15 mouse cellular contexts compared by ENCODE assay signal in the genomic region with DNA sequence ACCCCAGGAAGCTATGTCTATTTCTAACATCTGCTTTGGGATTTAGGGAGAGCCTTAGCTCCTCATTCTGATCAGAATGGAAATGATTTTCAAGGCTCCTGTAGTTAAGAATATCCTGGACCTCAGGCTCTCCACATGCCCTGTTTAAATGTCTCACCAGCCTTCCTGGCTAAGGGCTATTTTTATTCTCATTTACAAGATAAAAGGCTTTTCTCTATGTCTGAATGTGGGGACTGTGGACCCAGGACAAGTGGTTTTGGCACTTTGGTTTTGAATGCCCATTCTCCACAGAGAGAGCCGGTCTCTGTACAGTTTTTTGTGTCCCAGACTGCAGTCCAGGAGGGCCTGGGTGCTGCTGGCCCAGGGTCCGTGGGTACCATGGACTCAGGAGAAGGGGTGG. TPM values are rescaled to one million over a fixed set of nuclear protein-coding genes. Genes with fewer than 3 reads are reported as not detected.
DNase-seq lines count a peak whose midpoint lies in the region; ATAC-seq lines count a peak whose summit lies in the region.
"Had no signal": no experiment of that assay in that cellular context is flagged by ENCODE, and none has a peak within 500 bp of the region (broad histone marks: within the 10 kb centered on the region; RNA-seq: fewer than 3 reads in every experiment).

No protein-coding gene starts in this region.

- H3K4me3 ChIP-seq in hindbrain, embryonic 13.5 days: no peak overlapping the region
- no peak overlapping the region for H3K4me3 ChIP-seq in hindbrain, embryonic 12.5 days
- no peak overlapping the region for H3K4me3 ChIP-seq in forebrain, embryonic 13.5 days
- no peak overlapping the region for H3K4me3 ChIP-seq in midbrain, embryonic 10.5 days
- no peak overlapping the region for H3K4me3 ChIP-seq in neural tube, embryonic 15.5 days (replicated peaks)
- H3K4me3 ChIP-seq: heart, embryonic 15.5 days; kidney, embryonic 15.5 days had no signal

- ATAC-seq in hindbrain, embryonic 13.5 days (ENCODE audit: low FRiP score): no peak
- no peak for ATAC-seq in hindbrain, embryonic 12.5 days (ENCODE audit: low FRiP score)
- 0 out of 2 replicates have a peak, but pooled peaks have one; percentile 39 for ATAC-seq in forebrain, embryonic 13.5 days
- no peak for ATAC-seq in neural tube, embryonic 15.5 days (ENCODE audit: low FRiP score)
- ATAC-seq in monocyte, adult 5-6 weeks (replicated peaks; ENCODE audit: insufficient number of reproducible peaks, low FRiP score, low TSS enrichment, poor library complexity, severe bottlenecking): no peak
- ATAC-seq: liver, postnatal 0 days had no signal

- peaks cover 30% of the 10 kb centered on the region for H3K4me1 ChIP-seq in hindbrain, embryonic 13.5 days (replicated peaks)
- peaks cover 30% of the 10 kb centered on the region for H3K4me1 ChIP-seq in hindbrain, embryonic 12.5 days
- H3K4me1 ChIP-seq in forebrain, embryonic 13.5 days: peaks cover 45% of the 10 kb centered on the region
- peaks cover 41% of the 10 kb centered on the region for H3K4me1 ChIP-seq in midbrain, embryonic 10.5 days
- H3K4me1 ChIP-seq in neural tube, embryonic 15.5 days: peaks cover 23% of the 10 kb centered on the region

- H3K4me2 ChIP-seq in hindbrain, embryonic 13.5 days: no peak overlapping the region
- H3K4me2 ChIP-seq in hindbrain, embryonic 12.5 days (replicated peaks): no peak overlapping the region
- peak overlapping the region; percentile 1; the same call in 1 of the 2 replicates for H3K4me2 ChIP-seq in forebrain, embryonic 13.5 days
- no peak overlapping the region for H3K4me2 ChIP-seq in neural tube, embryonic 15.5 days
- H3K4me2 ChIP-seq: heart, embryonic 15.5 days; kidney, embryonic 15.5 days had no signal

- H3K9ac ChIP-seq in hindbrain, embryonic 13.5 days: peak overlapping the region; percentile 35
- H3K9ac ChIP-seq in hindbrain, embryonic 12.5 days: no peak overlapping the region
- H3K9ac ChIP-seq in forebrain, embryonic 13.5 days: peak overlapping the region; percentile 22; the same call in 1 of the 2 replicates
- H3K9ac ChIP-seq in neural tube, embryonic 15.5 days (replicated peaks): no peak overlapping the region
- H3K9ac ChIP-seq: heart, embryonic 15.5 days; kidney, embryonic 15.5 days; liver, postnatal 0 days had no signal

- H3K27me3 ChIP-seq in hindbrain, embryonic 13.5 days: no peaks in the 10 kb centered on the region
- H3K27me3 ChIP-seq in hindbrain, embryonic 12.5 days: no peaks in the 10 kb centered on the region
- H3K27me3 ChIP-seq in forebrain, embryonic 13.5 days: no peaks in the 10 kb centered on the region
- no peaks in the 10 kb centered on the region for H3K27me3 ChIP-seq in midbrain, embryonic 10.5 days (ENCODE audit: low read depth, poor library complexity, severe bottlenecking)
- no peaks in the 10 kb centered on the region for H3K27me3 ChIP-seq in neural tube, embryonic 15.5 days (replicated peaks)
- H3K27me3 ChIP-seq: kidney, embryonic 15.5 days had no signal

- 42% methylated on average over 2 of the region's 2 CpGs for WGBS in hindbrain, embryonic 13.5 days
- WGBS in hindbrain, embryonic 12.5 days: 60% methylated on average over 2 of the region's 2 CpGs
- WGBS in forebrain, embryonic 13.5 days: 30% methylated on average over 2 of the region's 2 CpGs
- 73% methylated on average over 2 of the region's 2 CpGs for WGBS in midbrain, embryonic 10.5 days
- 46% methylated on average over 2 of the region's 2 CpGs for WGBS in neural tube, embryonic 15.5 days

- H3K9me3 ChIP-seq in hindbrain, embryonic 13.5 days: no peaks in the 10 kb centered on the region
- H3K9me3 ChIP-seq in hindbrain, embryonic 12.5 days (replicated peaks): no peaks in the 10 kb centered on the region
- H3K9me3 ChIP-seq in forebrain, embryonic 13.5 days (replicated peaks): no peaks in the 10 kb centered on the region
- no peaks in the 10 kb centered on the region for H3K9me3 ChIP-seq in midbrain, embryonic 10.5 days (replicated peaks)
- H3K9me3 ChIP-seq in neural tube, embryonic 15.5 days (replicated peaks): no peaks in the 10 kb centered on the region
- H3K9me3 ChIP-seq: heart, embryonic 15.5 days; kidney, embryonic 15.5 days had no signal

- no peak for DNase-seq in midbrain, embryonic 10.5 days (ENCODE audit: low spot score)
- DNase-seq in spleen, postnatal 10 days (ENCODE audit: low spot score in 2 of 2): no peak
- DNase-seq: heart, adult 11 months; liver, postnatal 0 days; spleen, adult 18-20 months had no signal

- H3K27ac ChIP-seq in hindbrain, embryonic 13.5 days: peak overlapping the region; percentile 64
- H3K27ac ChIP-seq in hindbrain, embryonic 12.5 days: no peak overlapping the region
- H3K27ac ChIP-seq in forebrain, embryonic 13.5 days: peak overlapping the region; percentile 85
- peak overlapping the region; percentile 72 for H3K27ac ChIP-seq in midbrain, embryonic 10.5 days (replicated peaks)
- H3K27ac ChIP-seq in neural tube, embryonic 15.5 days (replicated peaks): peak overlapping the region; percentile 56
- H3K27ac ChIP-seq: heart, embryonic 15.5 days; kidney, embryonic 15.5 days; stomach, postnatal 0 days had no signal

- no peaks in the 10 kb centered on the region for H3K36me3 ChIP-seq in hindbrain, embryonic 13.5 days
- no peaks in the 10 kb centered on the region for H3K36me3 ChIP-seq in hindbrain, embryonic 12.5 days
- H3K36me3 ChIP-seq in forebrain, embryonic 13.5 days (ENCODE audit: poor library complexity, severe bottlenecking): no peaks in the 10 kb centered on the region
- H3K36me3 ChIP-seq in midbrain, embryonic 10.5 days: no peaks in the 10 kb centered on the region
- no peaks in the 10 kb centered on the region for H3K36me3 ChIP-seq in neural tube, embryonic 15.5 days
- H3K36me3 ChIP-seq: heart, embryonic 15.5 days; kidney, embryonic 15.5 days had no signal

RNA-seq across cellular contexts. Expression of a gene that starts 20.0 kb away (rescaled TPM):
- polyA plus RNA-seq in hindbrain, embryonic 13.5 days (2015; fragmentation: Nextera tagmentation; extraction: Ambion mirVana): 0.04 TPM in 1 of 2 replicates, not detected in the other
- polyA plus RNA-seq in hindbrain, embryonic 12.5 days (2016; fragmentation: Nextera tagmentation; extraction: Ambion mirVana): 0.05 TPM in 1 of 2 replicates, not detected in the other
- polyA plus RNA-seq in forebrain, embryonic 13.5 days (2015; fragmentation: Nextera tagmentation; extraction: Ambion mirVana): not detected in 2 replicates
- polyA plus RNA-seq in midbrain, embryonic 10.5 days (2016; fragmentation: Nextera tagmentation; extraction: Ambion mirVana): 0.06 and 0.07 TPM in 2 replicates
- 0.05 TPM in 1 of 2 replicates, not detected in the other for polyA plus RNA-seq in neural tube, embryonic 15.5 days (2015; fragmentation: Nextera tagmentation; extraction: Ambion mirVana)
- total RNA-seq in monocyte, adult 5-6 weeks (2017): 0.19 TPM in 1 of 3 replicates, not detected in the others
- total RNA-seq: neutrophil, adult 5-6 weeks had no signal
- polyA plus RNA-seq: C2C12 had no signal

RNA-seq across cellular contexts. Expression of a gene that starts 32.1 kb away (rescaled TPM):
- polyA plus RNA-seq in hindbrain, embryonic 13.5 days (2015; fragmentation: Nextera tagmentation; extraction: Ambion mirVana): 10.8 and 11.3 TPM in 2 replicates
- polyA plus RNA-seq in hindbrain, embryonic 12.5 days (2016; fragmentation: Nextera tagmentation; extraction: Ambion mirVana): 20.0 and 21.1 TPM in 2 replicates
- polyA plus RNA-seq in forebrain, embryonic 13.5 days (2015; fragmentation: Nextera tagmentation; extraction: Ambion mirVana): 13.6 and 15.5 TPM in 2 replicates
- polyA plus RNA-seq in midbrain, embryonic 10.5 days (2016; fragmentation: Nextera tagmentation; extraction: Ambion mirVana): 19.9 and 23.1 TPM in 2 replicates
- polyA plus RNA-seq in neural tube, embryonic 15.5 days (2015; fragmentation: Nextera tagmentation; extraction: Ambion mirVana): 7.2 and 7.4 TPM in 2 replicates
- total RNA-seq in monocyte, adult 5-6 weeks (2017): not detected in 3 replicates
- total RNA-seq: neutrophil, adult 5-6 weeks had no signal

RNA-seq across cellular contexts. Expression of a gene that starts 51.7 kb away (rescaled TPM):
- polyA plus RNA-seq in hindbrain, embryonic 13.5 days (2015; fragmentation: Nextera tagmentation; extraction: Ambion mirVana): 8.1 and 9.3 TPM in 2 replicates
- 5.5 and 6.6 TPM in 2 replicates for polyA plus RNA-seq in hindbrain, embryonic 12.5 days (2016; fragmentation: Nextera tagmentation; extraction: Ambion mirVana)
- 5.7 and 6.1 TPM in 2 replicates for polyA plus RNA-seq in forebrain, embryonic 13.5 days (2015; fragmentation: Nextera tagmentation; extraction: Ambion mirVana)
- 6.0 and 7.2 TPM in 2 replicates for polyA plus RNA-seq in midbrain, embryonic 10.5 days (2016; fragmentation: Nextera tagmentation; extraction: Ambion mirVana)
- 3.8 and 4.7 TPM in 2 replicates for polyA plus RNA-seq in neural tube, embryonic 15.5 days (2015; fragmentation: Nextera tagmentation; extraction: Ambion mirVana)
- not detected in 3 replicates for total RNA-seq in monocyte, adult 5-6 weeks (2017)
- total RNA-seq: neutrophil, adult 5-6 weeks had no signal
- polyA plus RNA-seq: C2C12; liver, postnatal 0 days had no signal

RNA-seq across cellular contexts. Expression of a gene that starts 52.8 kb away (rescaled TPM):
- polyA plus RNA-seq in hindbrain, embryonic 13.5 days (2015; fragmentation: Nextera tagmentation; extraction: Ambion mirVana): 2.2 and 2.6 TPM in 2 replicates
- 0.55 and 1.2 TPM in 2 replicates for polyA plus RNA-seq in hindbrain, embryonic 12.5 days (2016; fragmentation: Nextera tagmentation; extraction: Ambion mirVana)
- 2.8 and 3.1 TPM in 2 replicates for polyA plus RNA-seq in forebrain, embryonic 13.5 days (2015; fragmentation: Nextera tagmentation; extraction: Ambion mirVana)
- polyA plus RNA-seq in midbrain, embryonic 10.5 days (2016; fragmentation: Nextera tagmentation; extraction: Ambion mirVana): 0.48 and 1.3 TPM in 2 replicates
- polyA plus RNA-seq in neural tube, embryonic 15.5 days (2015; fragmentation: Nextera tagmentation; extraction: Ambion mirVana): 2.8 and 3.5 TPM in 2 replicates
- total RNA-seq in monocyte, adult 5-6 weeks (2017): not detected in 3 replicates
- total RNA-seq: neutrophil, adult 5-6 weeks had no signal
- polyA plus RNA-seq: C2C12 had no signal

Comparison
In these comparisons a context has a peak if more than half of its experiments do, and no peak if none do; other contexts are left out.
1. H3K9ac ChIP-seq: peak in hindbrain, embryonic 13.5 days (single experiment) and forebrain, embryonic 13.5 days (single experiment); none in hindbrain, embryonic 12.5 days (single experiment) and neural tube, embryonic 15.5 days (single experiment).